Mouse (Mus musculus): ENCODE results near the gene Otud6a. TPM values are rescaled to one million over a fixed set of nuclear protein-coding genes. Genes with fewer than 3 reads are reported as not detected.
"Not testable (repeated sequence)": the region's sequence is repeated elsewhere in the genome, so short reads cannot be mapped to it uniquely, and the experiment has no call there.

Otud6a gene
- total RNA-seq (2017), result not detected in 3 replicates

- no peak for ATAC-seq (replicated peaks; ENCODE audit: insufficient number of reproducible peaks, low FRiP score, low TSS enrichment, poor library complexity, severe bottlenecking)
Measured at GRCm38 (mm10) chrX:100428693-100429092, at the start of gene Otud6a. Otud6a (plus strand) TSS chrX:100429013.

- no peak for ATAC-seq (replicated peaks; ENCODE audit: insufficient number of reproducible peaks, low FRiP score, low TSS enrichment, poor library complexity, severe bottlenecking)
Measured at GRCm38 (mm10) chrX:100389887-100390286, 38.9 kb upstream of the Otud6a start.

- no peak for ATAC-seq (replicated peaks; ENCODE audit: insufficient number of reproducible peaks, low FRiP score, low TSS enrichment, poor library complexity, severe bottlenecking)
Measured at GRCm38 (mm10) chrX:100392304-100392703, 36.5 kb upstream of the Otud6a start.

- no peak for ATAC-seq (replicated peaks; ENCODE audit: insufficient number of reproducible peaks, low FRiP score, low TSS enrichment, poor library complexity, severe bottlenecking)
Measured at GRCm38 (mm10) chrX:100394223-100394861, 34.5 kb upstream of the Otud6a start.

GRCm38 (mm10) chrX:100395026-100395425 is 33.8 kb upstream of the Otud6a start:
- ATAC-seq (replicated peaks; ENCODE audit: insufficient number of reproducible peaks, low FRiP score, low TSS enrichment, poor library complexity, severe bottlenecking), result no peak

- no peak for ATAC-seq (replicated peaks; ENCODE audit: insufficient number of reproducible peaks, low FRiP score, low TSS enrichment, poor library complexity, severe bottlenecking)
Measured at GRCm38 (mm10) chrX:100400900-100401299, 27.9 kb upstream of the Otud6a start.

GRCm38 (mm10) chrX:100401657-100402056 is 27.2 kb upstream of the Otud6a start:
- ATAC-seq (replicated peaks; ENCODE audit: insufficient number of reproducible peaks, low FRiP score, low TSS enrichment, poor library complexity, severe bottlenecking), result no peak

GRCm38 (mm10) chrX:100409245-100409644 is 19.6 kb upstream of the Otud6a start:
- ATAC-seq (replicated peaks; ENCODE audit: insufficient number of reproducible peaks, low FRiP score, low TSS enrichment, poor library complexity, severe bottlenecking), result no peak

GRCm38 (mm10) chrX:100432311-100432710 is 3.5 kb downstream of the Otud6a start:
- ATAC-seq (replicated peaks; ENCODE audit: insufficient number of reproducible peaks, low FRiP score, low TSS enrichment, poor library complexity, severe bottlenecking), result no peak

- not testable (repeated sequence) for ATAC-seq (replicated peaks; ENCODE audit: insufficient number of reproducible peaks, low FRiP score, low TSS enrichment, poor library complexity, severe bottlenecking)
Measured at GRCm38 (mm10) chrX:100442617-100443016, 13.8 kb downstream of the Otud6a start, which contains the start of gene Awat2. Awat2 (minus strand) TSS chrX:100442717.

- no peak for ATAC-seq (replicated peaks; ENCODE audit: insufficient number of reproducible peaks, low FRiP score, low TSS enrichment, poor library complexity, severe bottlenecking)
Measured at GRCm38 (mm10) chrX:100443532-100443931, 14.7 kb downstream of the Otud6a start.

GRCm38 (mm10) chrX:100468047-100468446 is 39.2 kb downstream of the Otud6a start:
- no peak for ATAC-seq (replicated peaks; ENCODE audit: insufficient number of reproducible peaks, low FRiP score, low TSS enrichment, poor library complexity, severe bottlenecking)

- no peak for ATAC-seq (replicated peaks; ENCODE audit: insufficient number of reproducible peaks, low FRiP score, low TSS enrichment, poor library complexity, severe bottlenecking)
Measured at GRCm38 (mm10) chrX:100470126-100470525, 41.3 kb downstream of the Otud6a start.

GRCm38 (mm10) chrX:100471491-100471890 is 42.7 kb downstream of the Otud6a start:
- no peak for ATAC-seq (replicated peaks; ENCODE audit: insufficient number of reproducible peaks, low FRiP score, low TSS enrichment, poor library complexity, severe bottlenecking)

- no peak for ATAC-seq (replicated peaks; ENCODE audit: insufficient number of reproducible peaks, low FRiP score, low TSS enrichment, poor library complexity, severe bottlenecking)
Measured at GRCm38 (mm10) chrX:100475569-100476223, 46.9 kb downstream of the Otud6a start.

Other genes with a start within 250 kb of the Otud6a start
- 0.39 TPM in 1 of 3 replicates, not detected in the others for gene Awat2, start 13.7 kb downstream of the Otud6a start, total RNA-seq (2017)
- gene Igbp1, start 65.3 kb downstream of the Otud6a start, total RNA-seq (2017), result 89.4 to 107 TPM (median 91.8 TPM) in 3 replicates
- gene Dgat2l6, start 95.8 kb downstream of the Otud6a start, total RNA-seq (2017), result not detected in 3 replicates
- not detected in 3 replicates for gene Awat1, start 143.2 kb downstream of the Otud6a start, total RNA-seq (2017)
- gene P2ry4, start 165.9 kb downstream of the Otud6a start, total RNA-seq (2017), result not detected in 3 replicates
- not detected in 3 replicates for gene Arr3, start 176.5 kb downstream of the Otud6a start, total RNA-seq (2017)
- 0.57 to 0.87 TPM in 2 of 3 replicates, not detected in the other for gene Kif4, start 196.7 kb downstream of the Otud6a start, total RNA-seq (2017)
- gene Pdzd11, start 197.6 kb downstream of the Otud6a start, total RNA-seq (2017), result 7.1 to 18.0 TPM (median 17.5 TPM) in 3 replicates

Data from monocyte, adult 5-6 weeks (primary cell).